Mouse (Mus musculus): ENCODE measurements at regions not wholly inside any gene's neighbourhood (a gene's known extent, or its start where the extent isn't known, plus 50 kb on each side); places are given as distances from the start of the nearest gene placed in this dataset.

GRCm38 (mm10) chr1:75618367-75618790 is 72.3 kb downstream of the Slc4a3 start:
- no peak for TF ChIP-seq CTCF (IDR thresholded peaks at IDR 0.05; ENCODE audit: low read depth)
- TF ChIP-seq EP300 (IDR thresholded peaks at IDR 0.05; ENCODE audit: low read depth): peak; percentile 88

Data from heart, postnatal 0 days (tissue).